Mouse (Mus musculus): Measurements from ENCODE around the gene Fgf11. TPM values are rescaled to one million over a fixed set of nuclear protein-coding genes. Genes with fewer than 3 reads are reported as not detected.

Fgf11 gene
- polyA plus RNA-seq, 1 experiment from 2014 or later: 2.2 TPM

DNA sequence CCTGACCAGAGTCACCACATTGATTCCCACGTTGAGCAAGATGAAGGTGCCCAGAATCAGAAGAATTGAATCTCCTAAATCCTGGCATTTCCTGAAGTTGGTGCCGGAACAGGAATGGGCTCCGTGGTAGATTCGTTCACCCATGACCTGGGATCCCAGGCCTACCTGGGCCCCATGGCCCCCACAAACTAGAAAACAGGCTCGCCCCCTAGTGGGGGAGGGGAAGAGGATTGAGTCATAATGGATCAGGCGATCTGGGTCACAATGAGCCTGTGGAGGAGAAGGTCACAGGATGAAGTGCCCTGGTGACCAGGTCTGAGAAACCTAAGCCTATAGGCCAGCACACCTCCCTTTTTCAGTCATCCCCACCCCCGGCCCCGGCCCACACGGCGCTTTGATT is 13.5 kb upstream of the Fgf11 start, which contains the start of gene Gm39566:
Gene Gm39566 (minus strand): TSS at position 144 of the 400 bp plus-strand sequence.
- H3K9me3 ChIP-seq: peaks cover 11% of the 10 kb centered on the region

DNA sequence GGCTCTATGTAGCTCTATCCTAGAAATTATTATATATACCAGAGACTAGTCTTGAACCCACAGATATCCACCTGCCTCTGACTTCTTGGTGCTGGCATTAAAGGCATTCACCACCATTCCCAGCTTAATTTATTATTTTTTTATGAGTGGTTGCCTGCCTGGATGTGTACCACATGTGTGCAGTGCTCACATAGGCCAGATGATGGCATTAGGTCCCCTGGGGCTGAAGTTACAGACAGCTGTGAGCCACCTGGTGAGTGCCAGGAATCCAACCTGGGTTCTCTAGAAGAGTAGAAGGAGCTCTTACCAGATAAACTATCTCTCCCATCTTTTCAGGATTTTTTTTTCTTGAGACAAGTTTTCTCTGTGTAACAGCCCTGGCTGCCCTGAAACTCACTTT is 8.6 kb upstream of the Fgf11 start:
- Histone ChIP-seq H3K4me3 (no peak overlapping the region), H3K27me3 (peaks cover 14% of the 10 kb centered on the region), H3K9me3 (no peaks in the 10 kb centered on the region), H3K27ac (no peak overlapping the region), H3K4me1 (no peaks in the 10 kb centered on the region), H3K9ac (no peak overlapping the region), H3K36me3 (no peaks in the 10 kb centered on the region), H3K4me2 (replicated peaks) (no peak overlapping the region)
- no peak for ATAC-seq (ENCODE audit: insufficient number of reproducible peaks, insufficient read depth, low FRiP score, low TSS enrichment)

More for the DNA sequence above, 13.5 kb upstream of the Fgf11 start, which contains the start of gene Gm39566:
- H3K9ac ChIP-seq: no peak within 1 kb of the TSS
- H3K36me3 ChIP-seq: no peaks in the 10 kb centered on the region
- no peaks in the 10 kb centered on the region for H3K4me1 ChIP-seq
- ATAC-seq (ENCODE audit: insufficient number of reproducible peaks, insufficient read depth, low FRiP score, low TSS enrichment): no peak
- H3K27me3 ChIP-seq: no peaks in the 10 kb centered on the region
- no peak within 1 kb of the TSS for H3K27ac ChIP-seq
- WGBS: 62% methylated on average over 10 of the region's 10 CpGs
- H3K4me3 ChIP-seq: no peak within 1 kb of the TSS
- H3K4me2 ChIP-seq (replicated peaks): no peak within 1 kb of the TSS

DNA sequence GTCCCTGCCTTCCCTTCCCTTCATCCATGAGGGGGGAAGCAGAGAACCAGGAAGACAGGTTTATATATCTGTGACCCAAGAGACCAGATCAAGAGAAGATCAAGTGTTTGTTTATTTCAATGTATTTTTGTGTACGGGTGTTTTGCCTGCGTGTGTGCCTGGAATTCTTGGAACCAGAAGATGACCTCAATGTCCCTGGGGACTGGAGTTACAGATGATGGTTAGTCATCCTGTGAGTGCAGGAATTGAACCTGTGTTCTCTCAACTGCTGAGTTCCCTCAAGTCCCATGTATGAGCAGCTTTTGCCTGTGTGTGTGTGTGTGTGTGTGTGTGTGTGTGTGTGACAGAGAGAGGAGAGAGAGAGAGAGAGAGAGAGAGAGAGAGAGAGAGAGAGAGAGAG is 6.0 kb upstream of the Fgf11 start:
- Histone ChIP-seq H3K27me3 (peaks cover 40% of the 10 kb centered on the region), H3K36me3 (no peaks in the 10 kb centered on the region), H3K4me2 (replicated peaks) (no peak overlapping the region), H3K4me1 (peaks cover 24% of the 10 kb centered on the region), H3K27ac (no peak overlapping the region), H3K4me3 (no peak overlapping the region), H3K9ac (no peak overlapping the region), H3K9me3 (no peaks in the 10 kb centered on the region)
- no peak for ATAC-seq (ENCODE audit: insufficient number of reproducible peaks, insufficient read depth, low FRiP score, low TSS enrichment)
- WGBS: 75% methylated on average over 2 of the region's 2 CpGs

DNA sequence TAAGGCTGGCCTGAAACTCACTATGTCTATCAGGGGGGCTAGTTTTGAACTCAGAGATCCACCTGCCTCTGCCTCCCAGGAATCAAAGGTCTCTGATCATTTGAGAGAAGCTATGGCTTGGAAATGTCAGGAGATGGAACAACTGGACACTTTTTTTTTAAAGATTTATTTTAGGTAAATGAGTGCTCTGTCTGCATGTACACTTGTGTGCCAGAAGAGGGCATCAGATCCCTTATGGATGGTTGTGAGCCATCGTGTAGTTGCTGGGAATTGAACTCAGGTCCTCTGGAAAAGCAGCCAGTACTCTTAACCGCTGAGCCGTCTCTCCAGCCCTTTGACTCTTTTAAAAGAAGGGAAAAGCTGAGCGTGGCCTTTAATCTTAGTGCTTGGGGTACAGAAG is 4.7 kb upstream of the Fgf11 start:
- no peak overlapping the region for H3K9ac ChIP-seq
- H3K27ac ChIP-seq: no peak overlapping the region
- WGBS: 80% methylated on average over 4 of the region's 4 CpGs
- ATAC-seq (ENCODE audit: insufficient number of reproducible peaks, insufficient read depth, low FRiP score, low TSS enrichment): no peak
- peaks cover 52% of the 10 kb centered on the region for H3K27me3 ChIP-seq
- H3K4me2 ChIP-seq (replicated peaks): no peak overlapping the region
- H3K9me3 ChIP-seq: no peaks in the 10 kb centered on the region
- H3K36me3 ChIP-seq: no peaks in the 10 kb centered on the region
- H3K4me3 ChIP-seq: no peak overlapping the region
- H3K4me1 ChIP-seq: peaks cover 33% of the 10 kb centered on the region

DNA sequence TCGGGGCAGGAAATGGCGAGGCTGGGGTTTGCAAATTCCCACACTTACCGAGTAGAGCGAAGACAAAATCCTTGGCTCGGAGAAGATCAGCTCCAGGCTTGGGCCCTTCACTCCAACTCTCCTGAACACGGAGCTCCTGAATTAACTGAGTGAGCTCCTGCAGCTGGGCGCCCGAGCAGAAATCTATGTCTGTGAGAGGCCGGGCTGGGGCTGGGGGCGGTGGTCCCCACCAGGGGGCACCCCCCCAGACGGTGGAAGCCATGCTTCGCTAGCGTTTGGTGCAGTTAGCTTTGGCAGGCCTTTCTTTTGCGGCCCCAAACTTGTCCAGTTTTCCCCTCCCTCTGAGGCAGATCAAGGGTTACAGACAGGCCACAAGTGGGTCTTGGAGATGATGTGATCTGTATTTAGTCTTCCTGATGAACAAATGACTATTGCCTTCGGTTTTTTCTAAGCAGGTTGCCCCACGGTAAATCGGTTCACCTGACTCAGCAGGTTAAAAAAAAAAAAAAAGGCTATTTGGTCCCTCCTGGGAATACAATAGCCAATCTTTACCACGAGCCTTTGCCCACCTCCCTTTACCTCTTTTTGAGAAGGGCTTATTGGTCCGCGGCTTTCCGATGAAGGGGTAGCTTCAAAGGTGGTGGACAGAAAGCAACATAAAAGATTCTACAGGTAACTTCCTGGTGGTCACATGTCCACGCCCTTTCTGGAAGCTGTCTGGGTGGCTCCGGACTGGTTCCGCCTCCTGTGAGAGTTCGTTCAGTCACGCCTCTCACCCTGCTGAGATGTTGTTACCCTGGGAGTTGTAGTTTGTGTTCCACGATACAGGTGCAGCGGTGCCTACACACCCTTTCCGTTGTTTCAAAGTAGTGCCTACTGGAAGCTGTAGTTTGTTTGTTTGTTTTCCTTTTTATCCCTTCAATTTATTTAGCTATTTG is 3.6 kb upstream of the Fgf11 start, which contains the start of gene Tmem102:
Gene Tmem102 (minus strand): TSS at position 653 of the 938 bp plus-strand sequence.
- H3K4me1 ChIP-seq: peaks cover 40% of the 10 kb centered on the region
- 6% methylated on average over 29 of the region's 29 CpGs for WGBS
- ATAC-seq (ENCODE audit: insufficient number of reproducible peaks, insufficient read depth, low FRiP score, low TSS enrichment): no peak
- H3K36me3 ChIP-seq: no peaks in the 10 kb centered on the region
- no peaks in the 10 kb centered on the region for H3K9me3 ChIP-seq
- H3K27ac ChIP-seq: no peak within 1 kb of the TSS
- H3K9ac ChIP-seq: peak within 1 kb of the TSS; percentile 41; the same call in 1 of the 2 replicates
- peak within 1 kb of the TSS; percentile 42; the same call in 1 of the 2 replicates for H3K4me3 ChIP-seq
- H3K27me3 ChIP-seq: peaks cover 56% of the 10 kb centered on the region
- H3K4me2 ChIP-seq (replicated peaks): peak within 1 kb of the TSS; percentile 90

DNA sequence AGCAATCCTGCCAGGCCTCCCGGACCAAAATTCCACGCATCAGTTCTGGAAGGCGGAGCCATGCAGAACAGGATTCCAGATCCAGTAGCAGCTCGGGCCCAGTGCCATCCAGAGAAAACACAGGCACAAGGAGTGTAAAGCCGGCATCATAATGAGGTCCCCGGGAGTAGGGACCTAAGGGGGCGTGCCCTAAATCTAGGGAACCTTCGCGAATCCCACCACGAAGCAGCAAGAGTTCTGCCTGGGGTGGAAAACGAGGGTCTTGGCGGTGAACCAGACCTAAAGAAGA is 2.9 kb upstream of the Fgf11 start:
- 6% methylated on average over 12 of the region's 12 CpGs for WGBS
- Histone ChIP-seq H3K9ac (0 out of 2 replicates have a peak overlapping the region, but pooled peaks have one; percentile 41), H3K27ac (no peak overlapping the region), H3K4me2 (replicated peaks) (peak overlapping the region; percentile 90), H3K36me3 (no peaks in the 10 kb centered on the region), H3K9me3 (no peaks in the 10 kb centered on the region), H3K4me3 (peak overlapping the region; percentile 42; the same call in 1 of the 2 replicates), H3K4me1 (peaks cover 47% of the 10 kb centered on the region), H3K27me3 (peaks cover 56% of the 10 kb centered on the region)
- ATAC-seq (ENCODE audit: insufficient number of reproducible peaks, insufficient read depth, low FRiP score, low TSS enrichment): no peak

DNA sequence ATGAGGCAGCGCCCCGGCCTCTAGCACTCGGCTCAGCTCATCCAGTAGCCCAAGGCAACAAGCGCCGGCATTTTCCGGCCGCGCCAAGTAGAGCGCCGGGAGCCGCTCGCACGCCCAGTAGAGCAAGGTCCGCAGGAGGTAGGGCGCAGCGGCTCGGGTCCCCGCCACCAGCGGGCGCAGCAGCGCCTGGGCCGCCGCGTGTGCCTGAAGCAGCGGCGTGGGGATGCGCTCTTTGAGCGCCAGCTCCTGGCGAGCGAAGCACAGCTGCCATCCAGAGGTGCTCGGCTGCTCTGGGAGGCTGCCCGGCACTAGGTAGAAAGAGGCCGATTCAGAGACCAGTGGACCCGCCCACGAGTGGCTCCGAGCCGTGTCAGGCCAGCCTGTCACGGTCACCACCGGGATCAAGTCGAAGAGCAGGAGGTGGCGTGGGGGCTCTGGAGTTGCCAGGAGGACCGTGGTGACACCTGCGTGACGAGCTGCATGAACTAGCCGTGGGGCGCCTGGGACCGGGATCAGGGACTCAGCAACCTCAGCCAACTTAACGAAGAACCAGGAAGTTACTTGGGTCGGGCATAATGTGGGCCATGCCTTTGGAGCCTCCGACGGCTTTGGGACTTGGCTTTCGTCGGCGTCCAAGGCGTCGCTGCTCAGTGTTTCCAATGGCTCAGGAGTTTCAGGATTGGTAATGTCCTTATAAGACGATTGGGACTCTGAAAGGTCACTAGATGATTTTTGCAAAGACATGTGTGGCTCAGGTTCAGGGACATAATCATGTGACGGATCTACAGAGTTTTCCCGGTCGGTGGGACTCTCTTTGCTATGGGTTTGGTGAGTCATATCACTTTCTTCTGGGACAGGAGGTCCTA is 2.4 kb upstream of the Fgf11 start:
- Histone ChIP-seq H3K4me3 (peak overlapping the region; percentile 42), H3K4me2 (replicated peaks) (peak overlapping the region; percentile 90), H3K4me1 (peaks cover 50% of the 10 kb centered on the region), H3K9me3 (no peaks in the 10 kb centered on the region), H3K9ac (peak overlapping the region; percentile 52), H3K27me3 (peaks cover 56% of the 10 kb centered on the region), H3K36me3 (no peaks in the 10 kb centered on the region), H3K27ac (no peak overlapping the region)
- WGBS: 1% methylated on average over 60 of the region's 60 CpGs
- peak; percentile 22; the same call in 1 of the 2 replicates for ATAC-seq (ENCODE audit: insufficient number of reproducible peaks, insufficient read depth, low FRiP score, low TSS enrichment)

DNA sequence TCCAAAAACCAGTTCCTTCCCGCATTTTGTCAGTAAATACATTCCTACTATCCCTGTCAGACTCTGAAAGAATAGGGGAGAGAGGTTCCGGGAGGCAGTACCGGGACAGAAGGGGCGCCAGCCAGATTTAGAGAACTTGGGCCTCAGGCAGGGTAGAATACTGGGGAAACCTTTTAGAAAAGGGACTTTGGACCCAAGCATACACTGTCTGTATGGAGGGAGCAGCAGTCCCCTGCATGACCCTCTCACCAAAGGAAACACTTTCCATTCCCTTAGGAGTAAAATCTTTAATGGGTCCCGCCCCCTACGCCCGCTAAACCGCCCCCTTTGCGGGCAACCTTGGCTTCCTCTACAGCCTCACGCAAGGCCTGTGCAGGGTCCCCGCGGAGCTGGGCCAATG is 1.7 kb upstream of the Fgf11 start:
- ATAC-seq (ENCODE audit: insufficient number of reproducible peaks, insufficient read depth, low FRiP score, low TSS enrichment): no peak
- Histone ChIP-seq H3K4me3 (peak overlapping the region; percentile 42), H3K9me3 (no peaks in the 10 kb centered on the region), H3K4me1 (peaks cover 50% of the 10 kb centered on the region), H3K27me3 (peaks cover 62% of the 10 kb centered on the region), H3K36me3 (no peaks in the 10 kb centered on the region), H3K4me2 (replicated peaks) (peak overlapping the region; percentile 90), H3K9ac (peak overlapping the region; percentile 52), H3K27ac (no peak overlapping the region)
- under 1% methylated on average over 12 of the region's 12 CpGs for WGBS

DNA sequence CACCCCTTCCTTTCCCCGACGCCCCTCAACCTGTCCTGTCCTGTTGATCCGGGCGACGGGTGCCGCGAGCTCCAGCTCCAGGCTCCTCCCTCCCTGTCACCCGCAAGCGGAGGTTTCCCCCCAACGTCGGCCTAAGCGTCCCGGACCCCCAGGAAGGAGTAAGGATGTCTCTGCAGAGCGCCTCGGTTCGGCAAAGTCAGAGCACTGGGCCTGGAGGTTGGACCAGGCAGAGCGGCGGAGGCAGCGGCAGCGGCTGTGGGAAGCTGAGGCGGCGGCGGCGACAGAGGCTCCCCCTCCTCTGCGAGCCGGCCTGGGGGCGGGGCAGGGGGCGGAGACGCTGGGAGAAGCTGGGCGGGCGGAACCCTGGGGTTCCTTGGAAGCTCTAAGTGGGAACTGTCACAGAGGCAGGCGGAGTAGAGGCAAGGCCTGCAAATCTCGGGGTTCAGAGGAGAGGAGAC is 1.0 kb upstream of the Fgf11 start:
- Histone ChIP-seq H3K27ac (no peak overlapping the region), H3K36me3 (no peaks in the 10 kb centered on the region), H3K27me3 (peaks cover 68% of the 10 kb centered on the region), H3K4me2 (replicated peaks) (peak overlapping the region; percentile 90), H3K4me1 (peaks cover 50% of the 10 kb centered on the region), H3K9me3 (no peaks in the 10 kb centered on the region), H3K9ac (peak overlapping the region; percentile 62), H3K4me3 (peak overlapping the region; percentile 57)
- no peak for ATAC-seq (ENCODE audit: insufficient number of reproducible peaks, insufficient read depth, low FRiP score, low TSS enrichment)
- WGBS: 1% methylated on average over 33 of the region's 33 CpGs

DNA sequence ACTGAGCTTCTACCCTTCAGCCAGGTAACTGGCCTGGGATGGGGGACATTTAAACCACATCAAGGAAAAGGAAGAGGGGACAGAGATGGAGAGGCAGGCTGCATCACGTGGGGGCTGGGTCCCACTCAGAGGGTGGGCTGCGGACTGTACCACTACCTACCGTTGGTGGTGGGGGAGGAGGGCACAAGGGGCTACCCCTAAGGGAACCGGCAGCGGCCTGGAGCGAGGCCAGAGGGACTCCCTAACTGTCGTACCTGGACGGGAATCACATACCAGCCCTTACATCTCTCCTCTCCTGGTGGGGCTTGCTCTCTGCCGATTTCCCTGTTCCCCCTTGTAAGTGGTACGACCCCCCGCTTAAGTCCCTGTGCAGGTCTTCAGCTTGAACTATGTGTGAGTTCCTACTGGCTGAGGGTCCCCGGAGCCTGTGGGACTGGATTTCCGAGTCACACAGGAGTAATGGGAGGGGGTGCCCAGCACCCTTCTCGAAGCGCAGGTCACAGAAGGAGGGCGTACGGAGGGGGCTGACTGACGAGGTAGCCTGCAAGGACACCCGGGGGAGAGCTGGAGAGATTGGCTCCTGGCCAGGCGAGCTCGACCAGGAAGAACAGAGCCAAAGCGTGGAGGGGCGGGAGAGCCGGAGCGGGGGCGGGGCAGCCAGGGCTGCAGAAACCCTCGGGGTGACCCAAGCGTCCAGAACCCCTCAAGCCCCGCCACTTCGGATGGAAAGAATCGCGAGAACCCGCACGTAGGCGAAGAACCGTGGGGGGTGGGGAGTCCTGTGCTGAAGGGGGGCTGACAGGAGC is 1.1 kb downstream of the Fgf11 start:
- Histone ChIP-seq H3K4me1 (peaks cover 54% of the 10 kb centered on the region), H3K4me3 (peak overlapping the region; percentile 57), H3K27ac (peak overlapping the region; percentile 83), H3K4me2 (replicated peaks) (peak overlapping the region; percentile 90), H3K9ac (peak overlapping the region; percentile 68), H3K9me3 (no peaks in the 10 kb centered on the region), H3K36me3 (no peaks in the 10 kb centered on the region), H3K27me3 (peaks cover 77% of the 10 kb centered on the region)
- peak; percentile 74 for ATAC-seq (ENCODE audit: insufficient number of reproducible peaks, insufficient read depth, low FRiP score, low TSS enrichment)
- WGBS: under 1% methylated on average over 36 of the region's 36 CpGs

DNA sequence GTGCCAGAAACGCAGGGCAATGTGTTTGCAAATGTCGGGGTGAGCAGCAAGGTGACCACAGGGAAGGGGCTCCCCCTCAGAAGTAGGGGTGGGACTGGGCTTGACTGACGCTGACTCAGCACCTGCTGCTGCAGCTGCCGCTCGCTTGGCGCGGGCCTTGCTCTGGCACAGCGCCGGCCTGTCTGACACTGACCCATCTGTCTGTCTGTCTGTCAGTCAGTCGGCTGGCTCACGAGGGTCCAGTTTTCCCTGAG is 1.6 kb downstream of the Fgf11 start:
- H3K36me3 ChIP-seq: no peaks in the 10 kb centered on the region
- peak overlapping the region; percentile 90 for H3K4me2 ChIP-seq (replicated peaks)
- no peaks in the 10 kb centered on the region for H3K9me3 ChIP-seq
- peaks cover 72% of the 10 kb centered on the region for H3K27me3 ChIP-seq
- peak overlapping the region; percentile 83 for H3K27ac ChIP-seq
- H3K4me3 ChIP-seq: peak overlapping the region; percentile 57
- peak overlapping the region; percentile 68 for H3K9ac ChIP-seq
- ATAC-seq (ENCODE audit: insufficient number of reproducible peaks, insufficient read depth, low FRiP score, low TSS enrichment): 0 out of 2 replicates have a peak, but pooled peaks have one; percentile 23
- peaks cover 55% of the 10 kb centered on the region for H3K4me1 ChIP-seq
- WGBS: 0% methylated on average over 11 of the region's 11 CpGs
